Mouse (Mus musculus) embryonic facial prominence, embryonic 11.5 days (tissue): ENCODE results near the gene Zfp639. TPM values are rescaled to one million over a fixed set of nuclear protein-coding genes. Genes with fewer than 3 reads are reported as not detected.

Source experiments
- ATAC-seq: fragments of 200-750 bp; cut with Nextera tagmentation; replicated peaks from 2 replicates; pipeline ENCODE4 v1.8.0; 2017; ENCODE audit warnings: low read depth; ENCODE audit not compliant: insufficient number of reproducible peaks, low FRiP score, low TSS enrichment
- DNase-seq: peaks from one replicate; pipeline ENCODE4 v3.0.0-alpha.2; 2015; ENCODE audit warnings: low spot score
- H3K27ac ChIP-seq: fragments of 300-500 bp; sonication (generic); replicated peaks from 2 replicates; pipeline ENCODE4 v1.5.1; 2014; ENCODE audit warnings: mild to moderate bottlenecking, low read depth, low read length, control low read depth
- H3K27me3 ChIP-seq: fragments of 300-500 bp; sonication (generic); 2 replicates; pipeline ENCODE4 v1.6.1; 2014; ENCODE audit warnings: mild to moderate bottlenecking, low read length, moderate library complexity, mixed read lengths; ENCODE audit not compliant: control insufficient read depth, insufficient read depth
- H3K36me3 ChIP-seq: fragments of 300-500 bp; sonication (generic); replicated peaks from 2 replicates; pipeline ENCODE4 v1.6.1; 2014; ENCODE audit warnings: low read depth, mild to moderate bottlenecking, low read length, moderate library complexity, mixed read lengths; ENCODE audit not compliant: control insufficient read depth, insufficient read depth
- H3K4me1 ChIP-seq: fragments of 300-500 bp; sonication (generic); 2 replicates; pipeline ENCODE4 v1.6.1; 2014; ENCODE audit warnings: low read length, mixed read lengths; ENCODE audit not compliant: control insufficient read depth, insufficient read depth
- H3K4me2 ChIP-seq: fragments of 300-500 bp; sonication (generic); 2 replicates; pipeline ENCODE4 v1.6.1; 2014; ENCODE audit warnings: low read depth, mild to moderate bottlenecking, control low read depth, low read length, moderate library complexity
- H3K4me3 ChIP-seq: fragments of 300-500 bp; sonication (generic); 2 replicates; pipeline ENCODE4 v1.5.1; 2014; ENCODE audit warnings: low read depth, low read length, control low read depth
- H3K9ac ChIP-seq: fragments of 300-500 bp; sonication (generic); replicated peaks from 2 replicates; pipeline ENCODE4 v1.6.1; 2014; ENCODE audit warnings: mild to moderate bottlenecking, control low read depth, low read length
- H3K9me3 ChIP-seq: fragments of 300-500 bp; sonication (generic); replicated peaks from 2 replicates; pipeline ENCODE4 v1.6.1; 2016; ENCODE audit warnings: mild to moderate bottlenecking, low read length, inconsistent platforms, mixed read lengths; ENCODE audit not compliant: control insufficient read depth
- WGBS: fragments of 180-500 bp; shearing (Covaris S2); extraction: QIAGEN DNeasy Blood & Tissue Kit; methylation state at CpG from one replicate; pipeline ENCODE4 v1.1.7; 2014; 5-methylcytosine and 5-hydroxymethylcytosine counted together
- polyA plus RNA-seq: library from polyadenylated mRNA; unstranded; fragments of >200 nt; fragmentation: Nextera tagmentation; extraction: Ambion mirVana; gene quantifications from 2 replicates; pipeline ENCODE4 v1.2.1, GENCODE M21; 2014

The Zfp639 gene
- polyA plus RNA-seq, 1 experiment from 2014 or later, result 51.7 TPM

DNA sequence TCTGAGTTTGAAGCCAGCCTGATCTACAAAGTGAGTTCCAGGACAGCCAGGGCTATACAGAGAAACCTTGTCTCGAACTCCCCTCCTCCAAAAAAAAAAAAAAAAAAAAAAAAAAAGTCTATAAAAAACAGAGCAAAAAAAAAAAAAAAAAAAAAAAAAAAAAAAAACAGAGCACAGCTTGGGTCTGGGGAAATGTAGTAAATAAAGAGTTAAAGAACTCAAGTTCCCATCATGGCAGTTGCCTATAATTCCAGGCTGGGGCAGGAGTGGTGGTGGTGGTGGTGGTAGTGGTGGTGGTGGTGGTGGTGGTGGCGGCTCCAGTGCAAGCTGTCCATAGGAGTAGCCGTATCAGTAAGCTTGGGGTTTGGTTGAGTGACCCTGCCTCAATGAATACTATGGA lies 27.0 kb upstream of the Zfp639 start:
- H3K9ac ChIP-seq, result no peak overlapping the region
- no peak overlapping the region for H3K4me2 ChIP-seq
- H3K4me3 ChIP-seq, result no peak overlapping the region
- DNase-seq (no peak), ATAC-seq (no peak)
- no peaks in the 10 kb centered on the region for H3K9me3 ChIP-seq
- 86% methylated on average over 3 of the region's 3 CpGs for WGBS
- no peaks in the 10 kb centered on the region for H3K4me1 ChIP-seq
- no peaks in the 10 kb centered on the region for H3K36me3 ChIP-seq
- no peak overlapping the region for H3K27ac ChIP-seq
- H3K27me3 ChIP-seq, result no peaks in the 10 kb centered on the region

DNA sequence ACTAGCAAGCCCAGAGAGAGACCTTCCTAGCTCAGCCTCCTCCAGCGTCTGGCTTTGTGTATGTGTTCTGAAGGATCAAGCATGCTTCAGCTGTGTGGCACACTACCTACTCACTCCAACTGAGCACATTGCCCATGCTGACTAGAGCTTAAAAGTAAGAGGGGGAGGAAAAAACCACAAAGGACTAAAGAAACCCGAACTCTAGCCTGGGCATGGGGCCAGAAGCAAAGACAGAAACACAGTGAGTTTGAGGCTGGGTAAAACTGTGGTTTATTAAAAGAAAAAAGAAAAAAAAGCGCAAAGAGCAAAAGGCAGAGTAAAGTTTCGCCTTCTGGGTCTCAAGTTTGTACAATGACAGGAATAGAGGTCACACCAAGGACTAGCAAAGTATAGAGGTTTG lies 23.5 kb upstream of the Zfp639 start:
- ATAC-seq (no peak), DNase-seq (no peak)
- Histone ChIP-seq H3K4me2 (no peak overlapping the region), H3K4me3 (no peak overlapping the region), H3K9ac (no peak overlapping the region), H3K27me3 (no peaks in the 10 kb centered on the region), H3K9me3 (no peaks in the 10 kb centered on the region), H3K27ac (no peak overlapping the region), H3K36me3 (no peaks in the 10 kb centered on the region), H3K4me1 (no peaks in the 10 kb centered on the region)
- 83% methylated on average over 4 of the region's 4 CpGs for WGBS

- Histone ChIP-seq H3K4me1 (no peaks in the 10 kb centered on the region), H3K27me3 (no peaks in the 10 kb centered on the region), H3K4me3 (no peak overlapping the region), H3K9ac (no peak overlapping the region), H3K9me3 (no peaks in the 10 kb centered on the region), H3K4me2 (no peak overlapping the region), H3K27ac (no peak overlapping the region), H3K36me3 (no peaks in the 10 kb centered on the region)
- 83% methylated on average over 6 of the region's 6 CpGs for WGBS
- ATAC-seq, result no peak
- DNase-seq, result no peak
Observed at GRCm38 (mm10) chr3:32488172-32488571, 21.9 kb upstream of the Zfp639 start.

- ATAC-seq (no peak), DNase-seq (no peak)
- Histone ChIP-seq H3K27me3 (no peaks in the 10 kb centered on the region), H3K36me3 (no peaks in the 10 kb centered on the region), H3K4me1 (no peaks in the 10 kb centered on the region), H3K9me3 (no peaks in the 10 kb centered on the region), H3K4me3 (no peak overlapping the region), H3K27ac (no peak overlapping the region), H3K9ac (no peak overlapping the region), H3K4me2 (no peak overlapping the region)
- 81% methylated on average over 15 of the region's 15 CpGs for WGBS
Observed at GRCm38 (mm10) chr3:32490076-32490927, 19.8 kb upstream of the Zfp639 start.

- Histone ChIP-seq H3K4me3 (no peak overlapping the region), H3K27me3 (no peaks in the 10 kb centered on the region), H3K4me1 (no peaks in the 10 kb centered on the region), H3K36me3 (no peaks in the 10 kb centered on the region), H3K4me2 (no peak overlapping the region), H3K9ac (no peak overlapping the region), H3K9me3 (no peaks in the 10 kb centered on the region), H3K27ac (no peak overlapping the region)
- ATAC-seq, result no peak
- no peak for DNase-seq
Observed at GRCm38 (mm10) chr3:32490928-32491315, 19.1 kb upstream of the Zfp639 start.

DNA sequence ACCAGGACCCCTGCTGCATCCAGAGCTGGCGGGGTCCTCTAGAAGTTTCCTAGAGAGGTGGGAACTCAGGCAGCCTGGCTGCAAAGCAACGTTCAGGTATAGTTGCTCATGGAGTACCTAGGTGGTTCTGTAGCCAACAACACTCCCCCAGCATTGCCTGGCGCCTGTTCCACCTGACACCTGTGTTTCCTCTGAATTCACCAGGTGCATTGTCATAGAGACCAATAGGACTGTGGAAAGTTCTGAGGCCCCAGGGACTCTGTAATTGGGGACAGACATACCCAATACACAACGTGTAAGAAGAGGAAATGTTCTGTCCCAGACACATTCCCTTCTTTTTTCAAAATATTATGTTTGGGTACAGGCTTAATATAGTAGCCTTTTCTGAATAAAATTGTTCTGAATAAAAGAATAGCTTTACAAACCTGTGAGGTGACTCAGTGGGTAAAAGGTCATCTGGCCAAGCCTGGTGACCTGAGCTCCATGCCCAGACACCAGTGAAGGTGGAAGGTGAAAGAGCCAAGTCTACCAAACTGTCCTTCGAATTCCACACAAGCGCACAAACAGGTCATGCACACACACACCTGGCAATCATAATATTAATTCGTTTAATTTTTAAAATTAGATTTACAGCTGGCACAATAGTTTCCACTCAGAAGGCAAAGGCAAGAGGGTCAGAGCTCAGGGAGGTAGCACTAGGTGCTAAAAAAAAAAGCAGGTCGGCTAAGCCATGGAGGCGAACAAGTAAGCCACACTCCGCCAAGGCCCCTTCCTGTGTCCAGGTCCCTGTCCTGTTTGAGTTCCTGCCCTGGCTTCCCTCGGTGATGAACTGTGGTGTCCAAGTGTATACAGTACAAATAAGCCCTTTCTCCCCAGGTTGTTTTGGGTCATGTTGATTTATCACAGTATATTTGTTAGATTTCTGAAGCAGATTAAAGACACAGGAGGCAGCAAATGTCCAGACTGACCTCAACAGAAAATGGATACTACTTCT lies 17.7 kb upstream of the Zfp639 start, which contains the start of gene Kcnmb3:
Kcnmb3 (minus strand) TSS at position 135 of the 994 bp plus-strand sequence.
- no peaks in the 10 kb centered on the region for H3K9me3 ChIP-seq
- no peak within 1 kb of the TSS for H3K27ac ChIP-seq
- DNase-seq (no peak), ATAC-seq (no peak)
- no peaks in the 10 kb centered on the region for H3K36me3 ChIP-seq
- H3K4me2 ChIP-seq, result no peak within 1 kb of the TSS
- H3K9ac ChIP-seq, result no peak within 1 kb of the TSS
- no peaks in the 10 kb centered on the region for H3K4me1 ChIP-seq
- no peak within 1 kb of the TSS for H3K4me3 ChIP-seq
- WGBS, result 77% methylated on average over 11 of the region's 11 CpGs
- no peaks in the 10 kb centered on the region for H3K27me3 ChIP-seq

- DNase-seq, result no peak
- Histone ChIP-seq H3K4me1 (no peaks in the 10 kb centered on the region), H3K4me2 (no peak overlapping the region), H3K9me3 (no peaks in the 10 kb centered on the region), H3K27ac (no peak overlapping the region), H3K27me3 (no peaks in the 10 kb centered on the region), H3K4me3 (no peak overlapping the region), H3K9ac (no peak overlapping the region), H3K36me3 (no peaks in the 10 kb centered on the region)
- WGBS, result 73% methylated on average over 8 of the region's 8 CpGs
- no peak for ATAC-seq
Observed at GRCm38 (mm10) chr3:32494387-32495087, 15.5 kb upstream of the Zfp639 start.
